Mouse (Mus musculus): Measurements from ENCODE around the gene Styx. TPM values are rescaled to one million over a fixed set of nuclear protein-coding genes. Genes with fewer than 3 reads are reported as not detected.

The Styx gene
- polyA plus RNA-seq, 1 experiment from 2014 or later, result 64.0 TPM

- Histone ChIP-seq H3K4me1 (ENCODE audit: control insufficient read depth, insufficient read depth, low read length) (peaks cover 9% of the 10 kb centered on the region), H3K27ac (ENCODE audit: low read length) (peak overlapping the region; percentile 63), H3K27me3 (ENCODE audit: control insufficient read depth, insufficient read depth, low read depth, low read length) (no peaks in the 10 kb centered on the region), H3K4me3 (ENCODE audit: low read depth, low read length) (peak overlapping the region; percentile 98), H3K4me2 (ENCODE audit: low read length) (peak overlapping the region; percentile 51), H3K9me3 (replicated peaks; ENCODE audit: control insufficient read depth, low read length, poor library complexity, severe bottlenecking) (no peaks in the 10 kb centered on the region), H3K36me3 (ENCODE audit: control insufficient read depth, insufficient read depth, low read length) (peaks cover 9% of the 10 kb centered on the region), H3K9ac (ENCODE audit: low read depth, low read length) (peak overlapping the region; percentile 88)
- ATAC-seq, result peak; percentile 47
- 13% methylated on average over 8 of the region's 8 CpGs for WGBS
These were observed 21.8 kb upstream of the Styx start for GRCm38 (mm10) chr14:45329018-45329588.

GRCm38 (mm10) chr14:45329589-45330181 lies 21.2 kb upstream of the Styx start, which contains the start of gene Psmc6:
Gene Psmc6 (plus strand): TSS chr14:45329788.
- Histone ChIP-seq H3K27me3 (ENCODE audit: control insufficient read depth, insufficient read depth, low read depth, low read length) (no peaks in the 10 kb centered on the region), H3K4me2 (ENCODE audit: low read length) (peak within 1 kb of the TSS; percentile 82), H3K9ac (ENCODE audit: low read depth, low read length) (peak within 1 kb of the TSS; percentile 88), H3K27ac (ENCODE audit: low read length) (peak within 1 kb of the TSS; percentile 89), H3K4me1 (ENCODE audit: control insufficient read depth, insufficient read depth, low read length) (peaks cover 9% of the 10 kb centered on the region), H3K4me3 (ENCODE audit: low read depth, low read length) (peak within 1 kb of the TSS; percentile 98), H3K36me3 (ENCODE audit: control insufficient read depth, insufficient read depth, low read length) (peaks cover 9% of the 10 kb centered on the region), H3K9me3 (replicated peaks; ENCODE audit: control insufficient read depth, low read length, poor library complexity, severe bottlenecking) (no peaks in the 10 kb centered on the region)
- WGBS, result under 1% methylated on average over 43 of the region's 44 CpGs
- ATAC-seq, result peak; percentile 97

- peaks cover 8% of the 10 kb centered on the region for H3K36me3 ChIP-seq (ENCODE audit: control insufficient read depth, insufficient read depth, low read length)
- no peak overlapping the region for H3K4me3 ChIP-seq (ENCODE audit: low read depth, low read length)
- WGBS, result 59% methylated on average over 16 of the region's 16 CpGs
- H3K9ac ChIP-seq (ENCODE audit: low read depth, low read length), result no peak overlapping the region
- peak; percentile 78 for ATAC-seq
- no peak overlapping the region for H3K4me2 ChIP-seq (ENCODE audit: low read length)
- no peaks in the 10 kb centered on the region for H3K27me3 ChIP-seq (ENCODE audit: control insufficient read depth, insufficient read depth, low read depth, low read length)
- no peak overlapping the region for H3K27ac ChIP-seq (ENCODE audit: low read length)
- H3K9me3 ChIP-seq (replicated peaks; ENCODE audit: control insufficient read depth, low read length, poor library complexity, severe bottlenecking), result no peaks in the 10 kb centered on the region
- no peaks in the 10 kb centered on the region for H3K4me1 ChIP-seq (ENCODE audit: control insufficient read depth, insufficient read depth, low read length)
These were observed 13.6 kb downstream of the Styx start for GRCm38 (mm10) chr14:45364211-45365195.

- Histone ChIP-seq H3K27ac (ENCODE audit: low read length) (no peak overlapping the region), H3K4me3 (ENCODE audit: low read depth, low read length) (no peak overlapping the region), H3K9me3 (replicated peaks; ENCODE audit: control insufficient read depth, low read length, poor library complexity, severe bottlenecking) (no peaks in the 10 kb centered on the region), H3K36me3 (ENCODE audit: control insufficient read depth, insufficient read depth, low read length) (peaks cover 13% of the 10 kb centered on the region), H3K27me3 (ENCODE audit: control insufficient read depth, insufficient read depth, low read depth, low read length) (no peaks in the 10 kb centered on the region), H3K4me2 (ENCODE audit: low read length) (no peak overlapping the region), H3K4me1 (ENCODE audit: control insufficient read depth, insufficient read depth, low read length) (no peaks in the 10 kb centered on the region), H3K9ac (ENCODE audit: low read depth, low read length) (no peak overlapping the region)
- ATAC-seq, result no peak
- WGBS, result 86% methylated on average over 6 of the region's 6 CpGs
These were observed 14.3 kb downstream of the Styx start for GRCm38 (mm10) chr14:45365196-45365587.

DNA sequence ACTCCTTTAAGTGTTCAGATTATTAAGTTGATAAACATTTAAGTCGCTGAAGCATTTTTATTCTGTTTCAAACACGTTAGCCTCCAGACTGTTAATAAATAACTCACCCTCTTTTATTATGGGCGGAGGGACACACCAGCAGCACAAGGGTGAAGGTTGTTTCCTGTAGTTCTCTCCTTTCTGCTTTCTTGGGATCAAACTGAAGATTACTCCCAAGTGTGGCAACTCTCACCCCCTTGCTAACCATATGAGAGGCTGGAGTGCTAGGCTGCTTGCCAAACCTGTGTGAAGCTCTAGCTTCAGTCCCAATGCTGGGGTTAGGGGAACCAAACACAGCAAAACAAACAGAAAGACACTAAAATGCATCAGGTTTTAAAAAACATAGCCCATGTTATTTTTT lies 27.9 kb downstream of the Styx start:
- Histone ChIP-seq H3K4me2 (ENCODE audit: low read length) (no peak overlapping the region), H3K36me3 (ENCODE audit: control insufficient read depth, insufficient read depth, low read length) (peaks cover 9% of the 10 kb centered on the region; the same call in 1 of the 2 replicates), H3K27ac (ENCODE audit: low read length) (no peak overlapping the region), H3K4me3 (ENCODE audit: low read depth, low read length) (no peak overlapping the region), H3K9me3 (replicated peaks; ENCODE audit: control insufficient read depth, low read length, poor library complexity, severe bottlenecking) (no peaks in the 10 kb centered on the region), H3K9ac (ENCODE audit: low read depth, low read length) (no peak overlapping the region), H3K27me3 (ENCODE audit: control insufficient read depth, insufficient read depth, low read depth, low read length) (no peaks in the 10 kb centered on the region), H3K4me1 (ENCODE audit: control insufficient read depth, insufficient read depth, low read length) (no peaks in the 10 kb centered on the region)
- 95% methylated on average over 3 of the region's 3 CpGs for WGBS
- ATAC-seq, result no peak

GRCm38 (mm10) chr14:45380756-45381155 lies 29.9 kb downstream of the Styx start:
- no peak for ATAC-seq
- no peaks in the 10 kb centered on the region for H3K9me3 ChIP-seq (replicated peaks; ENCODE audit: control insufficient read depth, low read length, poor library complexity, severe bottlenecking)
- H3K36me3 ChIP-seq (ENCODE audit: control insufficient read depth, insufficient read depth, low read length), result peaks cover 9% of the 10 kb centered on the region; the same call in 1 of the 2 replicates
- no peak overlapping the region for H3K27ac ChIP-seq (ENCODE audit: low read length)
- H3K4me3 ChIP-seq (ENCODE audit: low read depth, low read length), result no peak overlapping the region
- H3K27me3 ChIP-seq (ENCODE audit: control insufficient read depth, insufficient read depth, low read depth, low read length), result no peaks in the 10 kb centered on the region
- no peak overlapping the region for H3K9ac ChIP-seq (ENCODE audit: low read depth, low read length)
- H3K4me2 ChIP-seq (ENCODE audit: low read length), result no peak overlapping the region
- 85% methylated on average over 6 of the region's 6 CpGs for WGBS
- no peaks in the 10 kb centered on the region for H3K4me1 ChIP-seq (ENCODE audit: control insufficient read depth, insufficient read depth, low read length)

DNA sequence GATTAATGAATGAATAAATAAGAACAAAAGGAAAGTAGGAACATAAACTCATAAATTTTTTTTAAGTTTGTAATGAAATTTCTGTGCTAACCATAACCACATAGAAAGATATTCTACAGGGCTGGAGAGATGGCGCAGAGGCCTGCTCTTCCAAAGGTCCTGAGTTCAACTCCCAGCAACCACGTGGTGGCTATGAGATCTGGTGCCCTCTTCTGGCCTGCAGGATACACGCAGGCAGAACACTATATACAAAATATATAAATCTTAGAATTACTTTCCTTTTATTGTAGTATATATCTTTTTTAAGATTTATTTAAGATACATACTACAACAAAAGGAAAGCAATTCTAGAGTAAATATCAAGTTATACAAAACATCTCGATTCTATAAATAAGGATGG lies 32.0 kb downstream of the Styx start:
- WGBS, result 88% methylated on average over 4 of the region's 4 CpGs
- Histone ChIP-seq H3K27ac (ENCODE audit: low read length) (no peak overlapping the region), H3K27me3 (ENCODE audit: control insufficient read depth, insufficient read depth, low read depth, low read length) (no peaks in the 10 kb centered on the region), H3K4me3 (ENCODE audit: low read depth, low read length) (no peak overlapping the region), H3K4me1 (ENCODE audit: control insufficient read depth, insufficient read depth, low read length) (peaks cover 7% of the 10 kb centered on the region), H3K9ac (ENCODE audit: low read depth, low read length) (no peak overlapping the region), H3K36me3 (ENCODE audit: control insufficient read depth, insufficient read depth, low read length) (peaks cover 9% of the 10 kb centered on the region; the same call in 1 of the 2 replicates), H3K9me3 (replicated peaks; ENCODE audit: control insufficient read depth, low read length, poor library complexity, severe bottlenecking) (no peaks in the 10 kb centered on the region), H3K4me2 (ENCODE audit: low read length) (no peak overlapping the region)
- no peak for ATAC-seq

DNA sequence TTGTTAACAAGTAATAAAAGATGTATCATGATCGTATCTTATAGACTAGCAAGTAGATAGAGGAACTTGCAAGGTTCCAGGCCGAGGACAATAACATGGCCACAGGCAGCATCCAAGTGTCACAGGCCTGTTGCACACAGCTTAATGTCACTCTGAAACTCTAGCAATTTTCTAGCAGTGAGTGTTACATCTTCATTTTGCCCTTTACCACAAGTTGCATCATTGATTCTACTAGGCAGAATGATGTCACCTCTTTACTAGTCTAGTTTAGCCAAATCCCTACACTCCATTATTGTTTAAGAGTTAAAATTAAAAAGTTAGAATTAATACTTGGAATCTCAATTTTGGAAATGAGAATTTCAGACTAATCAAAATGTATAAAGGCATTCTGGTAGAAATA lies 34.7 kb downstream of the Styx start:
- Histone ChIP-seq H3K27ac (ENCODE audit: low read length) (no peak overlapping the region), H3K4me2 (ENCODE audit: low read length) (no peak overlapping the region), H3K9ac (ENCODE audit: low read depth, low read length) (no peak overlapping the region), H3K4me3 (ENCODE audit: low read depth, low read length) (no peak overlapping the region), H3K36me3 (ENCODE audit: control insufficient read depth, insufficient read depth, low read length) (peaks cover 6% of the 10 kb centered on the region; the same call in 1 of the 2 replicates), H3K27me3 (ENCODE audit: control insufficient read depth, insufficient read depth, low read depth, low read length) (no peaks in the 10 kb centered on the region), H3K4me1 (ENCODE audit: control insufficient read depth, insufficient read depth, low read length) (peaks cover 12% of the 10 kb centered on the region), H3K9me3 (replicated peaks; ENCODE audit: control insufficient read depth, low read length, poor library complexity, severe bottlenecking) (no peaks in the 10 kb centered on the region)
- 89% methylated on average over 2 of the region's 2 CpGs for WGBS
- ATAC-seq, result no peak

Measured in midbrain, embryonic 16.5 days (tissue).